Mouse (Mus musculus): Measurements from ENCODE around the gene Hmg20a. TPM values are rescaled to one million over a fixed set of nuclear protein-coding genes. Genes with fewer than 3 reads are reported as not detected.

The Hmg20a gene
- polyA plus RNA-seq, 1 experiment from 2014 or later = 86.3 TPM

DNA sequence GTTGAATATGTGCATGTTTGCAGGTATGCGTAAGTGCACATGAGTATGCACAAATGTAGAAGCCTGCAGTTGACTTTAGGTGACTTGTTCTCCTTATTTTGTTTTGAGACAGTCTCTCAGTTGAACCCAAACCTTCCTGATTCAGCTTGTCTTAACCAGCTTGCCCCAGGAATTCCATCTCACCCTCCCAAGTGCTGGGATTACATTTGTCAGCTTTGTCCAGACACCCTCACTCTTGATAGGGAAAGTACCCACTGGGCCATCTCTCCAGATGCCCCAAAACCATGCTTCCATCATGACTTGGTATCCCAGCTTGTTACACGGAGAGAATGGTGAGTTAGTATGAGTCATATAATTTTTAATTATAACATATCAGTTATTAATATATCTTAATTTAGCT lies 44.6 kb downstream of the Hmg20a start:
- H3K9ac ChIP-seq (replicated peaks; ENCODE audit: low read depth, low read length) = no peak overlapping the region
- no peak overlapping the region for H3K4me3 ChIP-seq (ENCODE audit: low read depth, low read length)
- no peak for ATAC-seq (ENCODE audit: low read depth)
- no peaks in the 10 kb centered on the region for H3K27me3 ChIP-seq (ENCODE audit: control insufficient read depth, insufficient read depth, low read length)
- no peak overlapping the region for H3K4me2 ChIP-seq (ENCODE audit: low read depth, low read length)
- WGBS = 93% methylated on average over 2 of the region's 2 CpGs
- H3K4me1 ChIP-seq (ENCODE audit: control insufficient read depth, insufficient read depth, low read length) = peaks cover 15% of the 10 kb centered on the region
- H3K9me3 ChIP-seq (ENCODE audit: control insufficient read depth, low read length) = no peaks in the 10 kb centered on the region
- no peak overlapping the region for H3K27ac ChIP-seq (ENCODE audit: low read depth, low read length)
- no peaks in the 10 kb centered on the region for H3K36me3 ChIP-seq (ENCODE audit: control insufficient read depth, insufficient read depth, low read length)

GRCm38 (mm10) chr9:56463686-56464515 lies 45.5 kb downstream of the Hmg20a start:
- Histone ChIP-seq H3K4me3 (ENCODE audit: low read depth, low read length) (no peak overlapping the region), H3K27me3 (ENCODE audit: control insufficient read depth, insufficient read depth, low read length) (no peaks in the 10 kb centered on the region), H3K4me2 (ENCODE audit: low read depth, low read length) (no peak overlapping the region), H3K36me3 (ENCODE audit: control insufficient read depth, insufficient read depth, low read length) (no peaks in the 10 kb centered on the region), H3K4me1 (ENCODE audit: control insufficient read depth, insufficient read depth, low read length) (peaks cover 15% of the 10 kb centered on the region), H3K9ac (replicated peaks; ENCODE audit: low read depth, low read length) (no peak overlapping the region), H3K27ac (ENCODE audit: low read depth, low read length) (peak overlapping the region; percentile 29; the same call in 1 of the 2 replicates), H3K9me3 (ENCODE audit: control insufficient read depth, low read length) (no peaks in the 10 kb centered on the region)
- WGBS = 35% methylated on average over 4 of the region's 4 CpGs
- no peak for ATAC-seq (ENCODE audit: low read depth)

- Histone ChIP-seq H3K27ac (ENCODE audit: low read depth, low read length) (peak overlapping the region; percentile 40; the same call in 1 of the 2 replicates), H3K9ac (replicated peaks; ENCODE audit: low read depth, low read length) (peak overlapping the region; percentile 39), H3K4me1 (ENCODE audit: control insufficient read depth, insufficient read depth, low read length) (peaks cover 15% of the 10 kb centered on the region), H3K9me3 (ENCODE audit: control insufficient read depth, low read length) (no peaks in the 10 kb centered on the region), H3K4me2 (ENCODE audit: low read depth, low read length) (peak overlapping the region; percentile 15; the same call in 1 of the 2 replicates), H3K36me3 (ENCODE audit: control insufficient read depth, insufficient read depth, low read length) (no peaks in the 10 kb centered on the region), H3K27me3 (ENCODE audit: control insufficient read depth, insufficient read depth, low read length) (no peaks in the 10 kb centered on the region), H3K4me3 (ENCODE audit: low read depth, low read length) (no peak overlapping the region)
- whole genome bisulfite sequencing = 10% methylated on average over 23 of the region's 23 CpGs
- ATAC-seq (ENCODE audit: low read depth) = peak; percentile 65; the same call in 1 of the 2 replicates
Measured at GRCm38 (mm10) chr9:56464863-56465654, 46.6 kb downstream of the Hmg20a start.

DNA sequence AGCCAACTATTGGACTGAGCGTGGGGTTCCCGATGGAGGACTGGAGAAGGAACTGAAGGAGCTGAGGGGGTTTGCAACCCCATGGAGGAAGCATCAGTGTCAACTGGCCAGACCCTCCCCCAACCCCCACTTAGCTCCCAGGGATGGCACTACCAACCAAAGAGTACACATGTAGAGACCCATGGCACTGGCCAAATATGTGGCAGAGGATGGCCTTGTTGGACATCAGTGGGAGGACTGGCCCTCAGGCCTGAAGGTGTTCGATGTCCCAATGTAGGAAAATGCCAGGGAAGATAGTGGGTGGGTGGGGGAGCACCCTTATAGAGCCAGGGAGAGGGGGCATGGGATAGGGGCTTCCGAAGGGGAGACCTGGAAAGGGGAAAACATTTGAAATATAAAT lies 47.8 kb downstream of the Hmg20a start:
- H3K4me1 ChIP-seq (ENCODE audit: control insufficient read depth, insufficient read depth, low read length) = peaks cover 15% of the 10 kb centered on the region
- H3K27ac ChIP-seq (ENCODE audit: low read depth, low read length) = peak overlapping the region; percentile 18; the same call in 1 of the 2 replicates
- no peak overlapping the region for H3K9ac ChIP-seq (replicated peaks; ENCODE audit: low read depth, low read length)
- ATAC-seq (ENCODE audit: low read depth) = no peak
- no peaks in the 10 kb centered on the region for H3K27me3 ChIP-seq (ENCODE audit: control insufficient read depth, insufficient read depth, low read length)
- H3K9me3 ChIP-seq (ENCODE audit: control insufficient read depth, low read length) = no peaks in the 10 kb centered on the region
- H3K4me3 ChIP-seq (ENCODE audit: low read depth, low read length) = no peak overlapping the region
- WGBS = 93% methylated on average over 4 of the region's 4 CpGs
- H3K36me3 ChIP-seq (ENCODE audit: control insufficient read depth, insufficient read depth, low read length) = no peaks in the 10 kb centered on the region
- H3K4me2 ChIP-seq (ENCODE audit: low read depth, low read length) = no peak overlapping the region

DNA sequence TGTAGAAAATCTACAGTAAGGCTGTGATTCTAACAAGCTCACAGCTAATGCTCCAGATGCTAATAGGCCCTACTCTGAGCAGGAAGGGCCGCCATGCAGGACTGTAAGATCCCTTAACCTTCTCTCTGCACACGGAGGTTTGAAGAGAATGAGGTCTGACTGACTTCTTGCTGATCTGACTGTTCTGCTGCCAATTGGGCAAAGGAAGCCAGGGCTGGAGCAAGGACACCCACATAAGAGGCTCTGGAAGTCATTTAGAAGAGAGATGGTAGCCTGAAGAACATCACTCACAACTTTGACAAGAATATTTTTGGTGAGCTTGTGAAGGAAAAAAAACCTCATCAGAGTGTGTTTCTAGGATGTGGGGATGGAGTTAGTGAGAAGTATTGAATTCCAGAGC lies 51.2 kb downstream of the Hmg20a start:
- Histone ChIP-seq H3K36me3 (ENCODE audit: control insufficient read depth, insufficient read depth, low read length) (no peaks in the 10 kb centered on the region), H3K27ac (ENCODE audit: low read depth, low read length) (no peak overlapping the region), H3K4me2 (ENCODE audit: low read depth, low read length) (no peak overlapping the region), H3K9ac (replicated peaks; ENCODE audit: low read depth, low read length) (no peak overlapping the region), H3K9me3 (ENCODE audit: control insufficient read depth, low read length) (no peaks in the 10 kb centered on the region), H3K27me3 (ENCODE audit: control insufficient read depth, insufficient read depth, low read length) (no peaks in the 10 kb centered on the region), H3K4me3 (ENCODE audit: low read depth, low read length) (no peak overlapping the region), H3K4me1 (ENCODE audit: control insufficient read depth, insufficient read depth, low read length) (peaks cover 13% of the 10 kb centered on the region)
- ATAC-seq (ENCODE audit: low read depth) = no peak
- 60% methylated on average over 2 of the region's 2 CpGs for WGBS

- Histone ChIP-seq H3K27ac (ENCODE audit: low read depth, low read length) (no peak overlapping the region), H3K4me3 (ENCODE audit: low read depth, low read length) (no peak overlapping the region), H3K9me3 (ENCODE audit: control insufficient read depth, low read length) (no peaks in the 10 kb centered on the region), H3K4me1 (ENCODE audit: control insufficient read depth, insufficient read depth, low read length) (peaks cover 9% of the 10 kb centered on the region), H3K4me2 (ENCODE audit: low read depth, low read length) (no peak overlapping the region), H3K27me3 (ENCODE audit: control insufficient read depth, insufficient read depth, low read length) (no peaks in the 10 kb centered on the region), H3K9ac (replicated peaks; ENCODE audit: low read depth, low read length) (no peak overlapping the region), H3K36me3 (ENCODE audit: control insufficient read depth, insufficient read depth, low read length) (no peaks in the 10 kb centered on the region)
- ATAC-seq (ENCODE audit: low read depth) = no peak
- 31% methylated on average over 7 of the region's 7 CpGs for WGBS
Measured at GRCm38 (mm10) chr9:56470291-56470690, 51.9 kb downstream of the Hmg20a start.

GRCm38 (mm10) chr9:56478975-56479647 lies 60.7 kb downstream of the Hmg20a start:
- H3K9me3 ChIP-seq (ENCODE audit: control insufficient read depth, low read length) = no peaks in the 10 kb centered on the region
- WGBS = 88% methylated on average over 5 of the region's 5 CpGs
- no peak for ATAC-seq (ENCODE audit: low read depth)
- H3K27me3 ChIP-seq (ENCODE audit: control insufficient read depth, insufficient read depth, low read length) = no peaks in the 10 kb centered on the region
- H3K9ac ChIP-seq (replicated peaks; ENCODE audit: low read depth, low read length) = no peak overlapping the region
- H3K27ac ChIP-seq (ENCODE audit: low read depth, low read length) = no peak overlapping the region
- H3K36me3 ChIP-seq (ENCODE audit: control insufficient read depth, insufficient read depth, low read length) = 0 out of 2 replicates have a peak, but pooled peaks cover 8% of the 10 kb centered on the region
- H3K4me2 ChIP-seq (ENCODE audit: low read depth, low read length) = no peak overlapping the region
- H3K4me1 ChIP-seq (ENCODE audit: control insufficient read depth, insufficient read depth, low read length) = no peaks in the 10 kb centered on the region
- H3K4me3 ChIP-seq (ENCODE audit: low read depth, low read length) = no peak overlapping the region

GRCm38 (mm10) chr9:56482623-56483022 lies 64.2 kb downstream of the Hmg20a start:
- no peaks in the 10 kb centered on the region for H3K9me3 ChIP-seq (ENCODE audit: control insufficient read depth, low read length)
- no peak overlapping the region for H3K27ac ChIP-seq (ENCODE audit: low read depth, low read length)
- no peaks in the 10 kb centered on the region for H3K4me1 ChIP-seq (ENCODE audit: control insufficient read depth, insufficient read depth, low read length)
- H3K36me3 ChIP-seq (ENCODE audit: control insufficient read depth, insufficient read depth, low read length) = 0 out of 2 replicates have a peak, but pooled peaks cover 5% of the 10 kb centered on the region
- no peak overlapping the region for H3K4me2 ChIP-seq (ENCODE audit: low read depth, low read length)
- WGBS = 86% methylated on average over 4 of the region's 4 CpGs
- H3K27me3 ChIP-seq (ENCODE audit: control insufficient read depth, insufficient read depth, low read length) = no peaks in the 10 kb centered on the region
- H3K4me3 ChIP-seq (ENCODE audit: low read depth, low read length) = no peak overlapping the region
- H3K9ac ChIP-seq (replicated peaks; ENCODE audit: low read depth, low read length) = no peak overlapping the region
- ATAC-seq (ENCODE audit: low read depth) = no peak

All from neural tube, embryonic 14.5 days (tissue).